In the genomic region with DNA sequence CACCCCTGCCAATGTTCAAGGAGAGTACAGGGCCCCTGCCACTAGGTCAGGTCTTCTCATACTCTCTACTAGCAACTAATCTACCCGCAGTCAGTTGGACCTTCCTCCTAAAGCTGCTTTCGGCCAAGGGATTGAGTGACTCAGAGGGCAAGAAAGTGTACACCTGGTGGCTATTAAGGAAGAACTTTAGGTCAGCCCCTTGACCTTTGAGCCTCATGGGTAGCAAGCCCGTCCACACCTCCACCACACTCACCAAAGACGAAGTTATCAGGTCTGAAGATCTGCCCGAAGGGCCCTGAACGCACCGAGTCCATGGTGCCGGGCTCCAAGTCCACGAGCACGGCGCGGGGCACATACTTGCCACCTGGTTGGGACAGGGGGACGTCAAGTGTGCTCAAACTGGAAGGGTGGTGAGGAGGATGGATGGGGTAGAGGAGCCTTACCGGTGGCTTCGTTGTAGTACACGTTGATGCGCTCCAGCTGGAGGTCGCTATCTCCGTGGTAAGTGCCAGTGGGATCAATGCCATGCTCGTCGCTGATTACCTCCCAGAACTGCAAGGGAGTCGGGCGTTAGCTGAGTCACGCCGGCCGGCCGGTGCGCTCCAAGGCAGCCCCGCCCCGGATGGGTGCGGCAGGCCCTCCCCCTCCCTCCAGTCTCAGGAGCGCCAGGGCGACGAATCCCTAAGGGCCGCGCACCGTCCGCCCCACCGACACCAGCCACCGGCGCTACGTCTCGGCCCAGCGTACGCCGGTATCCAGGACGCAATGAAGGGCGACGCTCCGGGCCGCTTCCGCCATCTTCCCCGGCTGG, we compare ENCODE assay signal across 8 mouse cellular contexts. TPM values are rescaled to one million over a fixed set of nuclear protein-coding genes. Genes with fewer than 3 reads are reported as not detected.
DNase-seq lines count a peak whose midpoint lies in the region; ATAC-seq lines count a peak whose summit lies in the region.
"Had no signal": no experiment of that assay in that cellular context is flagged by ENCODE, and none has a peak within 500 bp of the region (broad histone marks: within the 10 kb centered on the region; RNA-seq: fewer than 3 reads in every experiment).

No protein-coding gene starts in this region.

- ATAC-seq in granulocyte monocyte progenitor cell, adult 5-6 weeks (replicated peaks; ENCODE audit: poor library complexity, severe bottlenecking): peak; percentile 56
- ATAC-seq in intestine, embryonic 16.5 days: peak; percentile 69
- 0 out of 2 replicates have a peak, but pooled peaks have one; percentile 2 for ATAC-seq in limb, embryonic 15.5 days (ENCODE audit: insufficient number of reproducible peaks, low FRiP score, low TSS enrichment, low read depth)
- ATAC-seq in midbrain, embryonic 15.5 days (replicated peaks): no peak; the same call in 1 of the 2 replicates
- peak; percentile 57 for ATAC-seq in stomach, embryonic 14.5 days (ENCODE audit: insufficient number of reproducible peaks, insufficient read depth, low FRiP score, low read depth)

- H3K27me3 ChIP-seq in intestine, embryonic 16.5 days (replicated peaks; ENCODE audit: control insufficient read depth, insufficient read depth, low read length): no peaks in the 10 kb centered on the region
- H3K27me3 ChIP-seq in limb, embryonic 15.5 days: no peaks in the 10 kb centered on the region
- no peaks in the 10 kb centered on the region for H3K27me3 ChIP-seq in midbrain, embryonic 15.5 days (replicated peaks)
- no peaks in the 10 kb centered on the region for H3K27me3 ChIP-seq in stomach, embryonic 14.5 days (ENCODE audit: control insufficient read depth, insufficient read depth, low read length)

- 0 out of 2 replicates have a peak, but pooled peaks cover 4% of the 10 kb centered on the region for H3K36me3 ChIP-seq in intestine, embryonic 16.5 days (ENCODE audit: control insufficient read depth, insufficient read depth, low read length)
- peaks cover 11% of the 10 kb centered on the region for H3K36me3 ChIP-seq in limb, embryonic 15.5 days
- no peaks in the 10 kb centered on the region for H3K36me3 ChIP-seq in midbrain, embryonic 15.5 days (replicated peaks)
- peaks cover 6% of the 10 kb centered on the region for H3K36me3 ChIP-seq in stomach, embryonic 14.5 days (ENCODE audit: control insufficient read depth, insufficient read depth, low read length)

- 1% methylated on average over 50 of the region's 53 CpGs for WGBS in intestine, embryonic 16.5 days
- under 1% methylated on average over 48 of the region's 53 CpGs for WGBS in limb, embryonic 15.5 days
- WGBS in midbrain, embryonic 15.5 days: 2% methylated on average over 53 of the region's 53 CpGs
- WGBS in stomach, embryonic 14.5 days: 1% methylated on average over 53 of the region's 53 CpGs

- H3K9ac ChIP-seq in intestine, embryonic 16.5 days (ENCODE audit: low read depth, low read length): peak overlapping the region; percentile 89
- peak overlapping the region; percentile 93 for H3K9ac ChIP-seq in limb, embryonic 15.5 days
- peak overlapping the region; percentile 89 for H3K9ac ChIP-seq in midbrain, embryonic 15.5 days
- peak overlapping the region; percentile 82 for H3K9ac ChIP-seq in stomach, embryonic 14.5 days (replicated peaks; ENCODE audit: low read depth, low read length)

- H3K4me3 ChIP-seq in intestine, embryonic 16.5 days (ENCODE audit: low read length): peak overlapping the region; percentile 86
- peak overlapping the region; percentile 94 for H3K4me3 ChIP-seq in limb, embryonic 15.5 days
- peak overlapping the region; percentile 98 for H3K4me3 ChIP-seq in midbrain, embryonic 15.5 days
- H3K4me3 ChIP-seq in stomach, embryonic 14.5 days (ENCODE audit: low read depth, low read length): peak overlapping the region; percentile 89

- H3K4me1 ChIP-seq in intestine, embryonic 16.5 days (ENCODE audit: control insufficient read depth, insufficient read depth, low read length): peaks cover 29% of the 10 kb centered on the region
- peaks cover 24% of the 10 kb centered on the region for H3K4me1 ChIP-seq in limb, embryonic 15.5 days
- H3K4me1 ChIP-seq in midbrain, embryonic 15.5 days: peaks cover 19% of the 10 kb centered on the region
- H3K4me1 ChIP-seq in stomach, embryonic 14.5 days (ENCODE audit: control insufficient read depth, insufficient read depth, low read length): peaks cover 8% of the 10 kb centered on the region; the same call in 1 of the 2 replicates

- no peaks in the 10 kb centered on the region for H3K9me3 ChIP-seq in intestine, embryonic 16.5 days (ENCODE audit: control insufficient read depth, low read length)
- no peaks in the 10 kb centered on the region for H3K9me3 ChIP-seq in limb, embryonic 15.5 days
- no peaks in the 10 kb centered on the region for H3K9me3 ChIP-seq in midbrain, embryonic 15.5 days
- no peaks in the 10 kb centered on the region for H3K9me3 ChIP-seq in stomach, embryonic 14.5 days (ENCODE audit: control insufficient read depth, low read depth, low read length)

- H3K27ac ChIP-seq in intestine, embryonic 16.5 days (ENCODE audit: low read length): peak overlapping the region; percentile 98
- H3K27ac ChIP-seq in limb, embryonic 15.5 days: peak overlapping the region; percentile 95
- H3K27ac ChIP-seq in midbrain, embryonic 15.5 days: peak overlapping the region; percentile 92
- H3K27ac ChIP-seq in stomach, embryonic 14.5 days (ENCODE audit: low read length): peak overlapping the region; percentile 96

- peak; percentile 94 to 97 for DNase-seq in adrenal gland, adult (ENCODE audit: inconsistent age in 2 of 2, low spot score in 1 of 2)
- DNase-seq in embryo, embryonic 10.5 days (ENCODE audit: low spot score): peak; percentile 28

- peak overlapping the region; percentile 73 for H3K4me2 ChIP-seq in intestine, embryonic 16.5 days (ENCODE audit: low read depth, low read length)
- peak overlapping the region; percentile 86 for H3K4me2 ChIP-seq in limb, embryonic 15.5 days
- H3K4me2 ChIP-seq in midbrain, embryonic 15.5 days: peak overlapping the region; percentile 90
- H3K4me2 ChIP-seq in stomach, embryonic 14.5 days (replicated peaks; ENCODE audit: low read depth, low read length): peak overlapping the region; percentile 89

RNA-seq across cellular contexts. Expression of gene Tubb4b, which starts 0.6 kb away (rescaled TPM):
- 180 and 327 TPM in 2 replicates for total RNA-seq in granulocyte monocyte progenitor cell, adult 5-6 weeks (2014; fragmentation: Nextera tagmentation)
- total RNA-seq in granulocyte monocyte progenitor cell, adult 5-6 weeks (2017): 560 and 623 TPM in 2 replicates
- polyA plus RNA-seq in intestine, embryonic 16.5 days (2015; fragmentation: Nextera tagmentation; extraction: Ambion mirVana): 635 and 699 TPM in 2 replicates
- 554 and 617 TPM in 2 replicates for polyA plus RNA-seq in limb, embryonic 15.5 days (2015; fragmentation: Nextera tagmentation; extraction: Ambion mirVana)
- polyA plus RNA-seq in midbrain, embryonic 15.5 days (2015; fragmentation: Nextera tagmentation; extraction: Ambion mirVana): 364 and 396 TPM in 2 replicates
- 512 and 519 TPM in 2 replicates for polyA plus RNA-seq in stomach, embryonic 14.5 days (2014; fragmentation: Nextera tagmentation; extraction: Ambion mirVana)

RNA-seq across cellular contexts. Expression of gene Fam166a, which starts 5.3 kb away (rescaled TPM):
- total RNA-seq in granulocyte monocyte progenitor cell, adult 5-6 weeks (2014; fragmentation: Nextera tagmentation): not detected in 2 replicates
- not detected in 2 replicates for total RNA-seq in granulocyte monocyte progenitor cell, adult 5-6 weeks (2017)
- polyA plus RNA-seq in intestine, embryonic 16.5 days (2015; fragmentation: Nextera tagmentation; extraction: Ambion mirVana): 0.12 and 0.62 TPM in 2 replicates
- 0.81 TPM in 1 of 2 replicates, not detected in the other for polyA plus RNA-seq in limb, embryonic 15.5 days (2015; fragmentation: Nextera tagmentation; extraction: Ambion mirVana)
- 0.43 and 0.78 TPM in 2 replicates for polyA plus RNA-seq in midbrain, embryonic 15.5 days (2015; fragmentation: Nextera tagmentation; extraction: Ambion mirVana)
- polyA plus RNA-seq in stomach, embryonic 14.5 days (2014; fragmentation: Nextera tagmentation; extraction: Ambion mirVana): not detected in 2 replicates
- total RNA-seq: layer of hippocampus, postnatal 10 days had no signal

RNA-seq across cellular contexts. Expression of gene Stpg3, which starts 9.4 kb away (rescaled TPM):
- not detected in 2 replicates for total RNA-seq in granulocyte monocyte progenitor cell, adult 5-6 weeks (2014; fragmentation: Nextera tagmentation)
- total RNA-seq in granulocyte monocyte progenitor cell, adult 5-6 weeks (2017): not detected in 2 replicates
- not detected in 2 replicates for polyA plus RNA-seq in intestine, embryonic 16.5 days (2015; fragmentation: Nextera tagmentation; extraction: Ambion mirVana)
- polyA plus RNA-seq in limb, embryonic 15.5 days (2015; fragmentation: Nextera tagmentation; extraction: Ambion mirVana): not detected in 2 replicates
- polyA plus RNA-seq in midbrain, embryonic 15.5 days (2015; fragmentation: Nextera tagmentation; extraction: Ambion mirVana): not detected in 2 replicates
- polyA plus RNA-seq in stomach, embryonic 14.5 days (2014; fragmentation: Nextera tagmentation; extraction: Ambion mirVana): not detected in 2 replicates
- total RNA-seq: layer of hippocampus, postnatal 10 days had no signal

RNA-seq across cellular contexts. Expression of gene Slc34a3, which starts 10.3 kb away (rescaled TPM):
- not detected in 2 replicates for total RNA-seq in granulocyte monocyte progenitor cell, adult 5-6 weeks (2014; fragmentation: Nextera tagmentation)
- total RNA-seq in granulocyte monocyte progenitor cell, adult 5-6 weeks (2017): not detected in 2 replicates
- polyA plus RNA-seq in intestine, embryonic 16.5 days (2015; fragmentation: Nextera tagmentation; extraction: Ambion mirVana): 11.3 and 17.7 TPM in 2 replicates
- polyA plus RNA-seq in limb, embryonic 15.5 days (2015; fragmentation: Nextera tagmentation; extraction: Ambion mirVana): not detected in 2 replicates
- polyA plus RNA-seq in midbrain, embryonic 15.5 days (2015; fragmentation: Nextera tagmentation; extraction: Ambion mirVana): not detected in 2 replicates
- 0.14 TPM in 1 of 2 replicates, not detected in the other for polyA plus RNA-seq in stomach, embryonic 14.5 days (2014; fragmentation: Nextera tagmentation; extraction: Ambion mirVana)
- total RNA-seq: layer of hippocampus, postnatal 10 days had no signal

RNA-seq across cellular contexts. Expression of gene Nelfb, which starts 12.6 kb away (rescaled TPM):
- 58.5 and 79.5 TPM in 2 replicates for total RNA-seq in granulocyte monocyte progenitor cell, adult 5-6 weeks (2014; fragmentation: Nextera tagmentation)
- 33.7 and 81.1 TPM in 2 replicates for total RNA-seq in granulocyte monocyte progenitor cell, adult 5-6 weeks (2017)
- 99.9 and 102 TPM in 2 replicates for polyA plus RNA-seq in intestine, embryonic 16.5 days (2015; fragmentation: Nextera tagmentation; extraction: Ambion mirVana)
- polyA plus RNA-seq in limb, embryonic 15.5 days (2015; fragmentation: Nextera tagmentation; extraction: Ambion mirVana): 114 and 117 TPM in 2 replicates
- 126 and 129 TPM in 2 replicates for polyA plus RNA-seq in midbrain, embryonic 15.5 days (2015; fragmentation: Nextera tagmentation; extraction: Ambion mirVana)
- 102 TPM in 2 replicates for polyA plus RNA-seq in stomach, embryonic 14.5 days (2014; fragmentation: Nextera tagmentation; extraction: Ambion mirVana)
